Mouse (Mus musculus): ENCODE results near the gene Alppl2.

Alppl2 gene

GRCm38 (mm10) chr1:87050700-87051099 is 39.0 kb downstream of the Alppl2 start:
- no peak for DNase-seq (ENCODE audit: low spot score in 2 of 2)

- no peak for DNase-seq (ENCODE audit: low spot score in 2 of 2)
Observed at GRCm38 (mm10) chr1:87050072-87050471, 39.7 kb downstream of the Alppl2 start.

DNA sequence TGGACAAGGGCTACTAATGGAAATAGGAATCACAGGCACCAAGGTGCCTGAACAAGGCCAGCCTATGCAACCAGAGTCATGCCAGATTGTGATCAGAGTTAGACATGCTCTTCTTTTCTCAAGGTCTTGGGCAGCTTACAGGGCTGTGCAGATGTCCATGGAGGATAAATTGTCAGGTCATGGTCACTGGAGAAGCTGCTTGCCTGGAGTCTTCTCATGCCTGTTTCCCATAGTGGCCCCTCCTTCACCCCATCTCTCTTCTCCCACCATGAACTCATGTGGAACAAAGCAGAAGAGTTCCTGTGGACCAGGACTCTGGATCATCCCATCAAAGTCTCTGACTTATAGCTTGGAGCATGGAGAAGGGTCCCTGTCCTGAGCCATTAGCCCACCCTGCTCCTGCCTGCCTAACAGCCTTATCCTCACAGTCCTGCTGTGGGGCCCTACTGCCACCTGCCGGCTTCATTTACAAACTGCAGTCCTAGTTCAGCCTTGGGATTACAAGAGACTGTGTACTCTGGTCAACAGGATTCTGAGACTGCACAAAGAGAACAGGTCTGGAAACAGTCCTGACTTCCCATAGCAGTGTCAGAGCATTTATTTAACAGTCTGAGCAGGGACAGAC is 47.8 kb downstream of the Alppl2 start:
- DNase-seq (ENCODE audit: low spot score in 2 of 2): peak; percentile 61 to 74

DNA sequence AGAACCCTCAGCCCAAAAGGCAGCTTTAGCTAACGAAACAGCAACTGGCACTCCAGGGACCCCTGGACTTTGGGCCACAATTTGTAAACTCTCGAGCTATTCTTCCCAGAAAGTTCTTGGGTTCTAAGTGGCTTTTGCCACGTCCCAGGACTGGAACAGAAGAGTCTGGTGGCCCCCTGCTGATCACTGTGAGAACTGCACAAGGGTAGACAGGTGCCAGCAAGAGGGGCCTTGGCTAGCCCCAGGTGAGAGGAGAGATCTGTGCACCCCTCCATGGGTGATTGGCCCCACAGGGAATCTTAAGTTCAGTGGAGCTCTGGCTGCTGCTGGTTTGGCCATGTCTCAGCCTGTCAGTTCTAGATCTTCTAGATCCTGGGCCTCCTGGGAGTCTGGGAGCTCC is 48.6 kb downstream of the Alppl2 start:
- peak; percentile 50 to 80 for DNase-seq (ENCODE audit: low spot score in 2 of 2)

DNA sequence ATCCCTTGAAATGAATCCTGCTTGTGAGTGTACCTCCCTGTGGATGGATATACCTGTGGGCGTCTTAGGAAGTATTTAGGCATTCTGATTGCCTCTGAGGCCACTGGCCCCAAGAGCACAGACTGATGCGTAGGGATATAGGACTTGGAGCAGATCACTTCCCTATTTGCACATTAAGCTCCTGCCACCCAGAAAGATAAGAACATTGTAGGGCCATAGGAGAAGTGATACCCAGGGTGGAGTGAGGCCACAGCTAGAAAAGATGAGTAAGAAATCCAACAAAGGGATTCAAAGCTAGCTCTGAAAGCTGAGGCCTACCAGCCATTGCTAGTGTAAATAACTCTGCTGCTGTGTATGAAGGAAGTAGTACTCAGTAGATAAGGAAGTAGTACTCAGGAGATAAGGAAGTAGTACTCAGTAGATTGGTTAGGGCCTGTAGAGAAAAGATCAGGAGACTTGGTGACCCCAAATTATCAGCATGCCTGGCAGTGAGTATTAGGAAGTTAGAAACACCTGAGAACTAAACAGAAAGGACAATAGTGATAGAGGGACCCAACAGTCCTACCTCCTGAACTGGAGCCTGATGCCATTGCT is 51.2 kb downstream of the Alppl2 start:
- no peak for DNase-seq (ENCODE audit: low spot score in 2 of 2)

Data from urinary bladder, postnatal 4 days (tissue).